ENCODE assay signal across 28 mouse cellular contexts in the genomic region with DNA sequence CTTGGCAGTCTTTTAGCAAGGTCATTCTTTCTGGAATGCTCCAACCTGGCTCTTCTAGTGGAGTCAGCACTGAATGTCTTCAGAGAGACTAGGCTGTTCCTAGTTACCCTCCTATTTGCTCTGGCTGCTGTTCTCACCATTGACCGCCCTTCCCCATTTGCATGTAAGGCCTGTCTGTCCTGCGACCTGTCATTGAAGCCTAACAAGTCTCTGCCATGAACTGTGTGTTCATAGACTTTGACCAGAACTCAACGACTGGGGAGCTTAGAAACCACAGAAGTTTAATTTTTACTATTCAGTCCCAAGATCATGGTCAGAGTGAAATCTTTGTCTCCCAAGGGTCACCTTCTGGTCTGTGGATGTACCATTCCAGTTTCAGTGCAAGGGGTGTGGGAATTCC. TPM values are rescaled to one million over a fixed set of nuclear protein-coding genes. Genes with fewer than 3 reads are reported as not detected.
DNase-seq lines count a peak whose midpoint lies in the region; ATAC-seq and TF ChIP-seq lines count a peak whose summit lies in the region.
"Had no signal": no experiment of that assay in that cellular context is flagged by ENCODE, and none has a peak within 500 bp of the region (broad histone marks: within the 10 kb centered on the region; RNA-seq: fewer than 3 reads in every experiment).

No protein-coding gene starts in this region.

- peaks cover 48% of the 10 kb centered on the region for H3K79me2 ChIP-seq in liver, adult 2 months (ENCODE audit: control insufficient read depth, insufficient read depth, low read length)

- H3K4me2 ChIP-seq in kidney, embryonic 14.5 days (replicated peaks; ENCODE audit: low read depth, low read length) = no peak overlapping the region
- no peak overlapping the region for H3K4me2 ChIP-seq in liver, postnatal 0 days (ENCODE audit: low read depth, low read length)
- H3K4me2 ChIP-seq: forebrain, embryonic 13.5 days; heart, embryonic 12.5 days; heart, embryonic 15.5 days; hindbrain, embryonic 13.5 days had no signal

- no peak overlapping the region for H3K4me3 ChIP-seq in heart, embryonic 10.5 days
- no peak overlapping the region for H3K4me3 ChIP-seq in kidney, adult 2 months (ENCODE audit: insufficient read depth, low read depth, low read length)
- no peak overlapping the region for H3K4me3 ChIP-seq in kidney, embryonic 14.5 days (ENCODE audit: low read length)
- no peak overlapping the region for H3K4me3 ChIP-seq in liver, adult 2 months (ENCODE audit: insufficient read depth, low read depth, low read length)
- no peak overlapping the region for H3K4me3 ChIP-seq in liver, postnatal 0 days (ENCODE audit: low read depth, low read length)
- H3K4me3 ChIP-seq: forebrain, embryonic 10.5 days; forebrain, embryonic 13.5 days; heart, embryonic 12.5 days; heart, embryonic 15.5 days; hindbrain, embryonic 10.5 days; hindbrain, embryonic 13.5 days had no signal

- TF ChIP-seq CTCF in kidney, adult 2 months (conservative IDR thresholded peaks at IDR 0.05; ENCODE audit: insufficient read depth, insufficient read length, low read depth, low read length) = no peak
- no peak for TF ChIP-seq CTCF in liver, adult 2 months (IDR thresholded peaks at IDR 0.05; ENCODE audit: low read depth, low read length)
- no peak for TF ChIP-seq CTCF in liver, postnatal 0 days (IDR thresholded peaks at IDR 0.05; ENCODE audit: low read depth)

- H3K36me3 ChIP-seq in heart, embryonic 10.5 days = no peaks in the 10 kb centered on the region
- no peaks in the 10 kb centered on the region for H3K36me3 ChIP-seq in kidney, adult 2 months (ENCODE audit: control insufficient read depth, insufficient read depth, low read length)
- H3K36me3 ChIP-seq in kidney, embryonic 14.5 days (ENCODE audit: control insufficient read depth, insufficient read depth, low read length) = no peaks in the 10 kb centered on the region
- no peaks in the 10 kb centered on the region for H3K36me3 ChIP-seq in liver, adult 2 months (ENCODE audit: control insufficient read depth, insufficient read depth, low read length)
- H3K36me3 ChIP-seq in liver, postnatal 0 days (replicated peaks; ENCODE audit: insufficient read depth, low read length) = no peaks in the 10 kb centered on the region; the same call in 1 of the 2 replicates
- H3K36me3 ChIP-seq: forebrain, embryonic 10.5 days; heart, embryonic 12.5 days; heart, embryonic 15.5 days; hindbrain, embryonic 10.5 days had no signal

- H3K9me3 ChIP-seq in heart, embryonic 10.5 days = no peaks in the 10 kb centered on the region
- H3K9me3 ChIP-seq in kidney, embryonic 14.5 days (ENCODE audit: control insufficient read depth, low read length) = no peaks in the 10 kb centered on the region
- no peaks in the 10 kb centered on the region for H3K9me3 ChIP-seq in liver, postnatal 0 days (ENCODE audit: low read length)
- H3K9me3 ChIP-seq: forebrain, embryonic 10.5 days; forebrain, embryonic 13.5 days; heart, embryonic 12.5 days; heart, embryonic 15.5 days; hindbrain, embryonic 10.5 days; hindbrain, embryonic 13.5 days had no signal

- no peak for TF ChIP-seq EP300 in liver, postnatal 0 days (IDR thresholded peaks at IDR 0.05; ENCODE audit: low read depth)

- no peak for TF ChIP-seq POLR2A in kidney, adult 2 months (IDR thresholded peaks at IDR 0.05; ENCODE audit: low read depth, low read length)
- TF ChIP-seq POLR2A in liver, adult 2 months (IDR thresholded peaks at IDR 0.05; ENCODE audit: extremely low read depth, insufficient read depth, low read length) = no peak

- no peak for ATAC-seq in kidney, embryonic 14.5 days (ENCODE audit: low FRiP score, low TSS enrichment)
- no peak for ATAC-seq in liver, postnatal 0 days
- ATAC-seq: activated CD4-positive, CD25-positive, alpha-beta regulatory T cell, adult 4 months; forebrain, embryonic 13.5 days; forebrain, embryonic 16.5 days had no signal

- no peak overlapping the region for H3K9ac ChIP-seq in kidney, embryonic 14.5 days (ENCODE audit: low read depth, low read length)
- H3K9ac ChIP-seq in liver, adult 2 months (ENCODE audit: low read depth, low read length) = 0 out of 2 replicates have a peak overlapping the region, but pooled peaks have one; percentile 4
- H3K9ac ChIP-seq in liver, postnatal 0 days (replicated peaks) = no peak overlapping the region
- H3K9ac ChIP-seq: forebrain, embryonic 13.5 days; heart, embryonic 12.5 days; heart, embryonic 15.5 days; hindbrain, embryonic 13.5 days had no signal

- H3K27me3 ChIP-seq in heart, embryonic 10.5 days (ENCODE audit: insufficient read depth, poor library complexity, severe bottlenecking) = no peaks in the 10 kb centered on the region
- no peaks in the 10 kb centered on the region for H3K27me3 ChIP-seq in kidney, adult 2 months (replicated peaks; ENCODE audit: control insufficient read depth, insufficient read depth, low read length)
- no peaks in the 10 kb centered on the region for H3K27me3 ChIP-seq in kidney, embryonic 14.5 days (ENCODE audit: control insufficient read depth, insufficient read depth, low read length)
- H3K27me3 ChIP-seq in liver, adult 2 months (ENCODE audit: control insufficient read depth, insufficient read depth, low read length) = no peaks in the 10 kb centered on the region
- no peaks in the 10 kb centered on the region for H3K27me3 ChIP-seq in liver, postnatal 0 days (ENCODE audit: insufficient read depth, low read length)
- H3K27me3 ChIP-seq: forebrain, embryonic 13.5 days; heart, embryonic 12.5 days; heart, embryonic 15.5 days; hindbrain, embryonic 13.5 days had no signal

- peak; percentile 63 for DNase-seq in heart, adult 11 months
- DNase-seq in heart, embryonic 10.5 days (ENCODE audit: low spot score) = no peak
- DNase-seq in kidney, adult 2 months = peak; percentile 84
- peak; percentile 96 for DNase-seq in liver, adult 2 months (ENCODE audit: extremely low read depth, low read depth, low spot score)
- DNase-seq in liver, postnatal 0 days = no peak
- no peak for DNase-seq in lung, postnatal 4 days
- DNase-seq: adrenal gland, adult 8-10 months; adrenal gland, postnatal 25 days; cerebellum, adult 11-12 months; cerebellum, adult 8-10 months; cerebellum, postnatal 10 days; cerebellum, postnatal 36 days; embryo, embryonic 11 days; gastrocnemius, postnatal 10 days; gastrocnemius, postnatal 36 days; heart, postnatal 10 days; heart, postnatal 36 days had no signal

- no peak overlapping the region for H3K27ac ChIP-seq in heart, embryonic 10.5 days
- peak overlapping the region; percentile 87 for H3K27ac ChIP-seq in kidney, adult 2 months (ENCODE audit: insufficient read depth, low read depth, low read length)
- H3K27ac ChIP-seq in kidney, embryonic 14.5 days (ENCODE audit: low read depth, low read length) = no peak overlapping the region
- peak overlapping the region; percentile 95 for H3K27ac ChIP-seq in liver, adult 2 months (replicated peaks; ENCODE audit: insufficient read depth, low read depth, low read length)
- H3K27ac ChIP-seq in liver, postnatal 0 days (ENCODE audit: low read depth) = no peak overlapping the region
- H3K27ac ChIP-seq: forebrain, embryonic 10.5 days; forebrain, embryonic 13.5 days; heart, embryonic 15.5 days; hindbrain, embryonic 10.5 days; hindbrain, embryonic 13.5 days had no signal

- 84% methylated on average over 3 of the region's 3 CpGs for WGBS in heart, embryonic 10.5 days
- WGBS in kidney, adult 2 months = 56% methylated on average over 3 of the region's 3 CpGs
- WGBS in kidney, embryonic 14.5 days = 90% methylated on average over 3 of the region's 3 CpGs
- WGBS in liver, adult 2 months = 36% methylated on average over 3 of the region's 3 CpGs
- WGBS in liver, postnatal 0 days (ENCODE audit: insufficient replicate concordance) = 75% methylated on average over 3 of the region's 3 CpGs

- peaks cover 11% of the 10 kb centered on the region for H3K4me1 ChIP-seq in heart, embryonic 10.5 days
- H3K4me1 ChIP-seq in kidney, adult 2 months (ENCODE audit: control insufficient read depth, insufficient read depth, low read length) = peaks cover 34% of the 10 kb centered on the region
- H3K4me1 ChIP-seq in kidney, embryonic 14.5 days (ENCODE audit: control insufficient read depth, insufficient read depth, low read length) = peaks cover 13% of the 10 kb centered on the region
- peaks cover 29% of the 10 kb centered on the region for H3K4me1 ChIP-seq in liver, adult 2 months (ENCODE audit: control insufficient read depth, insufficient read depth, low read length)
- peaks cover 23% of the 10 kb centered on the region for H3K4me1 ChIP-seq in liver, postnatal 0 days (ENCODE audit: insufficient read depth)

RNA-seq across cellular contexts. Expression of gene Sft2d1, which starts 3.1 kb away (rescaled TPM):
- polyA plus RNA-seq in heart, embryonic 10.5 days (2016; fragmentation: Nextera tagmentation; extraction: Ambion mirVana) = 79.4 and 85.3 TPM in 2 replicates
- polyA plus RNA-seq in kidney, adult 2 months (2012; rRNA removed) = 70.2 and 76.1 TPM in 2 replicates
- 68.2 and 97.2 TPM in 2 replicates for polyA plus RNA-seq in kidney, embryonic 14.5 days (2014; fragmentation: Nextera tagmentation; extraction: Ambion mirVana)
- total RNA-seq in liver, adult 2 months (2014; rRNA removed) = 58.4 and 59.7 TPM in 2 replicates
- 53.7 and 67.4 TPM in 2 replicates for polyA plus RNA-seq in liver, adult 2 months (2012; rRNA removed)
- 67.6 and 67.7 TPM in 2 replicates for polyA plus RNA-seq in liver, postnatal 0 days (2015; fragmentation: Nextera tagmentation; extraction: Ambion mirVana)

RNA-seq across cellular contexts. Expression of gene Prr18, which starts 23.3 kb away (rescaled TPM):
- 0.07 and 0.11 TPM in 2 replicates for polyA plus RNA-seq in heart, embryonic 10.5 days (2016; fragmentation: Nextera tagmentation; extraction: Ambion mirVana)
- polyA plus RNA-seq in kidney, adult 2 months (2012; rRNA removed) = 0.05 and 0.14 TPM in 2 replicates
- polyA plus RNA-seq in kidney, embryonic 14.5 days (2014; fragmentation: Nextera tagmentation; extraction: Ambion mirVana) = 0.43 and 0.49 TPM in 2 replicates
- total RNA-seq in liver, adult 2 months (2014; rRNA removed) = 0.09 and 0.27 TPM in 2 replicates
- polyA plus RNA-seq in liver, adult 2 months (2012; rRNA removed) = 0.04 and 0.17 TPM in 2 replicates
- polyA plus RNA-seq in liver, postnatal 0 days (2015; fragmentation: Nextera tagmentation; extraction: Ambion mirVana) = 0.05 TPM in 1 of 2 replicates, not detected in the other
- total RNA-seq: gastrocnemius, adult 18-20 months; granulocyte monocyte progenitor cell, adult 5-6 weeks had no signal

RNA-seq across cellular contexts. Expression of gene Mpc1, which starts 31.3 kb away (rescaled TPM):
- 96.2 and 144 TPM in 2 replicates for polyA plus RNA-seq in heart, embryonic 10.5 days (2016; fragmentation: Nextera tagmentation; extraction: Ambion mirVana)
- polyA plus RNA-seq in kidney, adult 2 months (2012; rRNA removed) = 519 and 608 TPM in 2 replicates
- 145 and 173 TPM in 2 replicates for polyA plus RNA-seq in kidney, embryonic 14.5 days (2014; fragmentation: Nextera tagmentation; extraction: Ambion mirVana)
- total RNA-seq in liver, adult 2 months (2014; rRNA removed) = 690 and 762 TPM in 2 replicates
- polyA plus RNA-seq in liver, adult 2 months (2012; rRNA removed) = 305 and 352 TPM in 2 replicates
- 1,393 and 1,436 TPM in 2 replicates for polyA plus RNA-seq in liver, postnatal 0 days (2015; fragmentation: Nextera tagmentation; extraction: Ambion mirVana)

RNA-seq across cellular contexts. Expression of gene T2, which starts 41.8 kb away (rescaled TPM):
- polyA plus RNA-seq in heart, embryonic 10.5 days (2016; fragmentation: Nextera tagmentation; extraction: Ambion mirVana) = 0.14 and 0.52 TPM in 2 replicates
- 0.06 TPM in 1 of 2 replicates, not detected in the other for polyA plus RNA-seq in kidney, adult 2 months (2012; rRNA removed)
- polyA plus RNA-seq in kidney, embryonic 14.5 days (2014; fragmentation: Nextera tagmentation; extraction: Ambion mirVana) = 0.19 and 0.46 TPM in 2 replicates
- not detected in 2 replicates for total RNA-seq in liver, adult 2 months (2014; rRNA removed)
- not detected in 2 replicates for polyA plus RNA-seq in liver, adult 2 months (2012; rRNA removed)
- not detected in 2 replicates for polyA plus RNA-seq in liver, postnatal 0 days (2015; fragmentation: Nextera tagmentation; extraction: Ambion mirVana)
- total RNA-seq: adrenal gland, adult 8-10 months; adrenal gland, postnatal 25 days; gastrocnemius, adult 18-20 months; gastrocnemius, postnatal 10 days; gastrocnemius, postnatal 36 days; granulocyte monocyte progenitor cell, adult 5-6 weeks had no signal

Comparison
In these comparisons a context has a peak if more than half of its experiments do, and no peak if none do; other contexts are left out.
1. DNase-seq: peak in heart, adult 11 months (single experiment), kidney, adult 2 months (single experiment) and liver, adult 2 months (single experiment); none in heart, embryonic 10.5 days (single experiment), liver, postnatal 0 days (single experiment) and lung, postnatal 4 days (0 of 2).
2. H3K27ac ChIP-seq: peak in kidney, adult 2 months (single experiment) and liver, adult 2 months (single experiment); none in heart, embryonic 10.5 days (single experiment), kidney, embryonic 14.5 days (single experiment) and liver, postnatal 0 days (single experiment).